Mouse (Mus musculus) olfactory bulb, adult 2 months (tissue): ENCODE measurements at regions not wholly inside any gene's neighbourhood (a gene's known extent, or its start where the extent isn't known, plus 50 kb on each side); places are given as distances from the start of the nearest gene placed in this dataset.

ENCODE experiments used
- H3K27ac ChIP-seq: fragments of 200-500 bp; 2 replicates; pipeline ENCODE4 v1.5.1; 2012; ENCODE audit warnings: low read depth, low read length; ENCODE audit not compliant: insufficient read depth
- H3K4me1 ChIP-seq: fragments of 200-500 bp; 2 replicates; pipeline ENCODE4 v1.6.1; 2012; ENCODE audit warnings: low read length; ENCODE audit not compliant: control insufficient read depth, insufficient read depth
- H3K4me3 ChIP-seq: fragments of 200-500 bp; 2 replicates; pipeline ENCODE4 v1.5.1; 2012; ENCODE audit warnings: mild to moderate bottlenecking, low read depth, low read length, moderate library complexity; ENCODE audit not compliant: insufficient read depth
- CTCF ChIP-seq: fragments of 200-500 bp; IDR thresholded peaks from 2 replicates; pipeline ENCODE4 v1.5.1; 2012; ENCODE audit warnings: low read depth, mild to moderate bottlenecking, low read length, moderate library complexity; ENCODE audit not compliant: insufficient read depth
- POLR2A ChIP-seq: fragments of 200-500 bp; IDR thresholded peaks from 2 replicates; pipeline ENCODE4 v1.6.1; 2012; ENCODE audit warnings: mild to moderate bottlenecking, low read depth, low read length, moderate library complexity; ENCODE audit not compliant: insufficient read depth
- WGBS: fragments of 180-500 bp; shearing (Covaris S2); methylation state at CpG from one replicate; pipeline ENCODE4 v1.1.7; 2018; 5-methylcytosine and 5-hydroxymethylcytosine counted together

DNA sequence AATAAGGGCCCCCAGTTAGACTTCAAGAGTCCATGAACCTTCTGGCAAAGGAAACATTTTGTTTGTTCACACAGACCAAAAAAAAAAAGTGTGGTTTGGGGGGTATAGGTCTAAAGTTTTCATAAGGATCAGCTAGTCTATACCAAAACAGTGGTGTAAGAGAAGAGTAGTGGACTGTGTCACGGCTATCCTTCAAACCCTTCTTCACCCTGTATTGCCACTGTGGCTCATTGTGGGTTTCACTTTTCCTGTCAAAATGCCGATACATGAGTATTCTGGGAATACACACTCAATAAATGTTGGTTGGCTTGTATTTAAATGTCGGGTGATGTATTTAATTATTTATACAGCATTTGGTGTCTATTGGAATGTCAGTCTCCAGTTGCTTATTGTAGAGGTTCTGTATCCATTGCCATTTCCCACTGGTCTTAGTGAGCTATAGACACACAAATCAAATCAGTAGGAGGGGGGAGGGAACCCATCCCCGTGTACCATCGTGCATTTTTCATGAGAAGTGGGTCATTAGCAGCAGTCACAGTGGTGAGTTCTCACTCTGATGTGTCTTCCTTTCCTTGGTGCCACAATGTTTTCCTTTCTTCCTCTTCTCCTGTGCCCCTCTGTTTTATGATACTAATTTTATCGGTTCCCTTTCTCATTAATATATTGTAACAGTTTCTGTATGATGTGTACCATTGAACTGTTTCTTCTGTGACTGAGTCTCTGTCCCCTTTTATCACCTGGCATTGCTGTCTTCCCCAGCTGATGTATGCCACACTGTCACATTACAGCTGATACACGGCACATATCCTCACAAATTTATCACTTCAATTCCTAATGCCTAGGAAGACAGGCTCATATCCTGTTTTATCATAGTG, 187.8 kb upstream of the Tsc22d2 start:
- Histone ChIP-seq H3K4me1 (no peaks in the 10 kb centered on the region), H3K27ac (no peak overlapping the region), H3K4me3 (no peak overlapping the region)
- WGBS: 81% methylated on average over 7 of the region's 7 CpGs
- no peak for TF ChIP-seq POLR2A
- no peak for TF ChIP-seq CTCF

DNA sequence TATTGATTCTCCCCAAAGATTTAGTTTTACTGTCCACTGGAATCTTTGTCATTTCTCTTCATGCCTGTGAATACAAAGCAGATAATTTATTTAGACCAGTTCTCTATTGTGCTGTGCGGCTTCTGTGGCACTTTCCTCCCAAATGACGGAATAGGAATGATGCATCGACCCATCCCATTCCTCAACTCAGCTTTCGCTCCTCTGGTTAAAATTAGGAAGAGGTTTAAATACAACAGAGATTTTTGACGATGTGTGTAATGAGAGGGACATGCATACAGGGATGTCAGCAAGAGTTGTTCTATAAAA, 187.2 kb upstream of the Tsc22d2 start:
- Histone ChIP-seq H3K4me3 (no peak overlapping the region), H3K4me1 (no peaks in the 10 kb centered on the region), H3K27ac (no peak overlapping the region)
- TF ChIP-seq CTCF: no peak
- no peak for TF ChIP-seq POLR2A
- 85% methylated on average over 5 of the region's 5 CpGs for WGBS

DNA sequence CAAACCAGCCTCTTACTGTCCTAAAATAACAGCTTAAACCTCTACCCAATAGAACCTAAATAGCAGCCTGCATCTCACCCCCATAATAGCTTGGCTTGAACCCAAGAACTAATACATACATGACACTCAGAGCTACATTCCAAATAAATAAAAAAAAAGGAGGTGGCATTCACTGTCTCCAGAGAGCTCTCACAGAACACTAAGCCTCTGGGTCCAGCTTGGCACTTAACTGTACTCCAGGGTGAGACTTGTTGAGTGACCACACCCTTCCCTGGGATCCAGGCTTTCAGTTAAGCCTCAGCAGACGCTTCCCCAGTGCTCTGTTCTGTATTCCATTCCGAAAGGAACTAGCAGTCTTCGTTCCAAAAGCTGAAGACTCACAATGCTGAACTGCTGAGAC, 186.3 kb upstream of the Tsc22d2 start:
- Histone ChIP-seq H3K4me1 (no peaks in the 10 kb centered on the region), H3K4me3 (no peak overlapping the region), H3K27ac (no peak overlapping the region)
- 57% methylated on average over 3 of the region's 3 CpGs for WGBS
- TF ChIP-seq CTCF: no peak
- no peak for TF ChIP-seq POLR2A

DNA sequence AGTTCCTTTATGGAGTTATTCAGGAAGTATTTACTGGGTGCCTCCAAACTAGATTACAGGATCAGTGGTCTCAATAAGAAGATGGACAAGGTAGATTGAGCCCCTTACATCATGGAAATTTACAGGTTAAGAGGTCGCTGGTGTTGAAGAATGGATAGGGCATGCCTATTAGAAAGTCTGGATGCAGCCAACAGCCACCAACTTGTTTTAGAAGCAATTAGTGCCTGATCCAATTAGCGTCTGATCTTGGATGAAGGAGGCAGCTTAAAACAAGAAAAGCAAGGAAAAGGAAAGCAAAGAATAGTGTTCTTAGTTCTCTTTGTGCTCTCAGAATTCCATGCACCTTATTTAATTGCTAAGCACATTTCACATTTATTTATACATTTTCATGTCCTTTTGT, 182.8 kb upstream of the Tsc22d2 start:
- H3K4me1 ChIP-seq: no peaks in the 10 kb centered on the region
- TF ChIP-seq POLR2A: no peak
- no peak for TF ChIP-seq CTCF
- no peak overlapping the region for H3K4me3 ChIP-seq
- 35% methylated on average over 2 of the region's 2 CpGs for WGBS
- no peak overlapping the region for H3K27ac ChIP-seq

DNA sequence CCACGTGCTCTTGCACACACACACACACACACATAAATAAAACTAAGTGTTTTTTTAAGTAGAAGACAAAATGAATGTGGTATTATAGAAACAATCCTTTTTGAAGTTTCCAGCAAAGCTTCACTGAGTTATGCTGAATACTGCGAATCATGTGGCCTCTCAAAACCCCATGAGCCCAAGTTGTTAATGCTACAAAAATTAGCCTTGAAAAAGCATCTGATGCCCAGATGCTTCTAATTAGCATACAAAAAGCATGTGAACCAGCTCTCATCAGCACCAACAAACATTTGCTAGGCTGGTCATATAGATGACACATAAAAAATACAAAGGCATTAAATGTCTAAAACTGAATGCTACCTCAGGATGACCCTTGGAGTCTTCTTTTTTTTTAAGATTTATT, 181.2 kb upstream of the Tsc22d2 start:
- WGBS: 97% methylated on average over 2 of the region's 2 CpGs

DNA sequence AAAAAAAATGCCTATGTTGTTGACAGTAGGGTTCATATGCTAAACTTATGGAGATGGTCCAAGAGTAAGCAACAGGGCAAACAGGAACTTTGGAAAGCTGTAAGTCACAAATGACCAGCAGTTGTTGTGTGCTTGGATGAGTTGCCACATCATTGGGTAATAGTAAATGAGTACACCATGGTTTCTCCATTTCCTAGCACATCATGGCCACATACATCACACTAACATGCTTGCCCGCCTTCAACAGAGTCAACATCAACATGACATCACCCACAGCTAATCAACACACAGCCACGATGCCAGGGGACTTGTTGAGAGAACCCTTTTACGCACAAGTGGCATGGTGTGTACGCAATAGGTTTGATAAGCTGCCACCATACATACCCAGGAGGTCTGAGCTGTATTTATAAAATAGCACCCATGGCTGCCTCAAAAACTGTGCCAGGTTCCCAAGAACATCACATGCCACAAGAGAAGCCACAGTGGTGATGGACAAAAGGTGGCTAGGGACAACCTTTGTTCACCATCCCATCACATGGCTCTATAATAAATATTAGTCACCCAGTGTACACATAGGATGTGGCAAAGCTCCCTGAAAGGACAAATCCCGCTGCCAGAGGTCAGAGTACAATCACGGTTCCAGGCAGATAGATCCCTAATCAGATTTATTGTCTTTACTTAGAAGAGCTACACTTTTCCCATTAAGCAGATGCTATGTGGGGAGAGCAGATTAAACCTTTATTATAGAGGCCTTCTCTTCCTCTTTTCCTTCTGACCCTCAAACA, 179.5 kb upstream of the Tsc22d2 start:
- no peak overlapping the region for H3K4me3 ChIP-seq
- H3K27ac ChIP-seq: no peak overlapping the region
- TF ChIP-seq CTCF: no peak
- no peak for TF ChIP-seq POLR2A
- no peaks in the 10 kb centered on the region for H3K4me1 ChIP-seq
- WGBS: 93% methylated on average over 6 of the region's 6 CpGs

More for the DNA sequence above, 181.2 kb upstream of the Tsc22d2 start:
- Histone ChIP-seq H3K4me3 (no peak overlapping the region), H3K4me1 (no peaks in the 10 kb centered on the region), H3K27ac (no peak overlapping the region)
- no peak for TF ChIP-seq POLR2A
- TF ChIP-seq CTCF: no peak

DNA sequence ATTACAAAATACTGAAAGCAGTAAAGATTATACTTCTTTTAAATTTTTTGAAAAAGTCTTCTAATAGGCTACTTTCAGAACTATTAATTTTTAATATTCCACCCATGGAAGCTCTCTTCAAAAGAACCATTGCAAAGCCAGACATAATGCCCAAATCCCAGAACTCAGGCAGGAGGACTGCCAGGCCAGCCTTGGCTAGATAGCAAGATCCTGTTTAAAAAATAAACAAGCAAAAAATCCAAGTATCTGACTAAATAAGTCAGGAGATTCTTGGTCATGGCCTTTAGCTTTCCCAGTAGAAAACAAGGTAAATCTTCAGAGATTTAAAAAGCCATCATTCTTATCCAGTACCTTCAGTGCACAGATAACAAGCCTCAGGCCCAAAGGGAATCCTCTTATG, 176.4 kb upstream of the Tsc22d2 start:
- no peak overlapping the region for H3K27ac ChIP-seq
- TF ChIP-seq POLR2A (no peak), CTCF (no peak)
- H3K4me1 ChIP-seq: no peaks in the 10 kb centered on the region
- H3K4me3 ChIP-seq: no peak overlapping the region

DNA sequence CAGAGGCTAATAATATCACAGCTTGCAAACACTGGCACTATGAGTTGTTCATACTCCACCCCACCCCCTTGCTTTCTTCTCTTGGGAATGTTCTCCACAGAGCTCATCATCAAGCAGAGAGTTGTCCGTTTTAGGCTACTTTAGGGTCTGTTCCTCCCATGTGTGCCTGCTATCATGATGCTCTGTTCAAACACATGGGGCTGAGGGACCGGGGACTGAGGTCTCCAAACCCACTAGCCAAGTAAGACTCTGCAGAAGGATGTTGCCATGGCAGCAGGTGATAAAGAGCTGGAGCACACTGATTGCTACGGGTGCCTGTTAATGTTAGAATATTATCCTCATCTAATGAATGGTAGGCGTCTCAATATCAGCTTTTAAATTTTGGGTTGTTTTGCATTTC, 173.7 kb upstream of the Tsc22d2 start:
- WGBS: 49% methylated on average over 4 of the region's 4 CpGs
- H3K4me1 ChIP-seq: no peaks in the 10 kb centered on the region
- no peak overlapping the region for H3K27ac ChIP-seq
- H3K4me3 ChIP-seq: no peak overlapping the region
- no peak for TF ChIP-seq CTCF
- TF ChIP-seq POLR2A: no peak

GRCm38 (mm10) chr3:58245361-58245760, 169.2 kb upstream of the Tsc22d2 start:
- Histone ChIP-seq H3K4me3 (no peak overlapping the region), H3K4me1 (no peaks in the 10 kb centered on the region), H3K27ac (no peak overlapping the region)
- WGBS: 35% methylated on average over 5 of the region's 5 CpGs
- no peak for TF ChIP-seq CTCF
- TF ChIP-seq POLR2A: no peak

- Histone ChIP-seq H3K4me3 (no peak overlapping the region), H3K27ac (no peak overlapping the region), H3K4me1 (no peaks in the 10 kb centered on the region)
- 94% methylated on average over 2 of the region's 2 CpGs for WGBS
- no peak for TF ChIP-seq POLR2A
- TF ChIP-seq CTCF: no peak
Observed at GRCm38 (mm10) chr3:58247989-58248388, 166.5 kb upstream of the Tsc22d2 start.
